Mouse (Mus musculus): Measurements from ENCODE around the gene Ddrgk1. TPM values are rescaled to one million over a fixed set of nuclear protein-coding genes. Genes with fewer than 3 reads are reported as not detected.
"Not testable (repeated sequence)": the region's sequence is repeated elsewhere in the genome, so short reads cannot be mapped to it uniquely, and the experiment has no call there.

The Ddrgk1 gene
- total RNA-seq, 1 experiment, result 60.1 TPM

DNA sequence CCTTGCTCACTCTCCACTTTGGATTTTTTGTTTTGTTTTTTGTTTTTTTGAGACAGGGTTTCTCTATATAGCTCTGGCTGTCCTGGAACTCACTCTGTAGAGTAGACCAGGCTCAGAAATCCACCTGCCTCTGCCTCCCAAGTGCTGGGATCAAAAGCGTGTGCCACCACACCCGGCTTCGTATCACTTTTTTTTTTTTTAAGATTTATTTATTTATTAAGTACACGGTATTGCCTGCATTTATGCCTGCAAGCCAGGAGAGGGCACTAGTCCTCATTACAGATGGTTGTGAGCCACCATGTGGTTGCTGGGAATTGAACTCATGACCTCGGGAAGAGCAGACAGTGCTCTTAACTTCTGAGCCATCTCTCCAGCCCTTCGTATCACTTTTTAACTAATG lies 15.4 kb downstream of the Ddrgk1 start:
- H3K36me3 ChIP-seq (ENCODE audit: control insufficient read depth, insufficient read depth, low read length, poor library complexity, severe bottlenecking); H3K27ac ChIP-seq (ENCODE audit: insufficient read depth, low read depth, low read length, poor library complexity, severe bottlenecking); H3K4me3 ChIP-seq (ENCODE audit: insufficient read depth in 1 of 2, low read depth in 1 of 2, low read length in 2 of 2, poor library complexity in 1 of 2, severe bottlenecking in 1 of 2); in situ Hi-C loops (cut with MboI; ENCODE audit: low sequenced_read_pairs in 2 of 2, unreplicated experiment in 2 of 2); DNase-seq (ENCODE audit: low read depth, low spot score); H3K9ac ChIP-seq (ENCODE audit: insufficient read depth, low read depth, low read length, poor library complexity, severe bottlenecking); H3K9me3 ChIP-seq (ENCODE audit: control insufficient read depth, insufficient read depth, low read depth, low read length); H3K4me1 ChIP-seq (ENCODE audit: control insufficient read depth in 2 of 2, insufficient read depth in 2 of 2, low read length in 2 of 2, poor library complexity in 1 of 2): not testable (repeated sequence)
- TF ChIP-seq ZNF384 (IDR thresholded peaks at IDR 0.05; ENCODE audit: low read depth, low read length), result peak; percentile 63; the same call in 1 of the 2 replicates

DNA sequence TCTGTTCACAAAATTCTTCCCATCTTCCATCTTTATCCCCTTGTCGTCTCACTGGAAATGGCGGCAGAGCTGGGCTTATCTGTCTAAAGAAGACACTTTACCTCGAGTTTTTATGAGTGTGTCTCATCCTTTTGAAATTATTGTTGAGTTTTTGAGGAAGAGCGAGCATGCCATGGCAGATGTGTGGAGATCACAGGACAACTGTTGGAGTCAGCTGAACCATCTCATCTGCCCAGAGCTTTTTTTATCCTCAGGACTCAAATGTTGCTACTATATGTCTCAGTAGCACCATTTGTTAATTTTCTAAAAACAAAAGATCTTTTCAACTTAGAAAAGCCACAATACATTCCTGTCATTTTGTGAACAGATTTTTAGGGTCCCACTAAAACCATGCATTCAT lies 19.3 kb downstream of the Ddrgk1 start:
- TF ChIP-seq ZNF384 (IDR thresholded peaks at IDR 0.05; ENCODE audit: low read depth, low read length) (no peak), HCFC1 (IDR thresholded peaks at IDR 0.05; ENCODE audit: borderline replicate concordance, insufficient read depth, low read length) (no peak), MAFK (IDR thresholded peaks at IDR 0.05; ENCODE audit: insufficient read depth, low read depth, low read length) (no peak), CHD2 (IDR thresholded peaks at IDR 0.05; ENCODE audit: low read depth, low read length) (no peak), ZC3H11A (IDR thresholded peaks at IDR 0.05; ENCODE audit: borderline replicate concordance, low read depth, low read length) (no peak)
- Histone ChIP-seq H3K36me3 (ENCODE audit: control insufficient read depth, insufficient read depth, low read length, poor library complexity, severe bottlenecking) (no peaks in the 10 kb centered on the region), H3K4me1 (ENCODE audit: control insufficient read depth in 2 of 2, insufficient read depth in 2 of 2, low read length in 2 of 2, poor library complexity in 1 of 2) (peaks cover 0 to 3% of the 10 kb centered on the region in 2 experiments; a peak in 2 of 4 replicates), H3K9me3 (ENCODE audit: control insufficient read depth, insufficient read depth, low read depth, low read length) (no peaks in the 10 kb centered on the region), H3K9ac (ENCODE audit: insufficient read depth, low read depth, low read length, poor library complexity, severe bottlenecking) (no peak overlapping the region), H3K4me3 (ENCODE audit: insufficient read depth in 1 of 2, low read depth in 1 of 2, low read length in 2 of 2, poor library complexity in 1 of 2, severe bottlenecking in 1 of 2) (no peak overlapping the region), H3K27ac (ENCODE audit: insufficient read depth, low read depth, low read length, poor library complexity, severe bottlenecking) (no peak overlapping the region)
- no peak for DNase-seq (ENCODE audit: low read depth, low spot score)
- in situ Hi-C loops (cut with MboI; ENCODE audit: low sequenced_read_pairs in 2 of 2, unreplicated experiment in 2 of 2), result no loop called here

DNA sequence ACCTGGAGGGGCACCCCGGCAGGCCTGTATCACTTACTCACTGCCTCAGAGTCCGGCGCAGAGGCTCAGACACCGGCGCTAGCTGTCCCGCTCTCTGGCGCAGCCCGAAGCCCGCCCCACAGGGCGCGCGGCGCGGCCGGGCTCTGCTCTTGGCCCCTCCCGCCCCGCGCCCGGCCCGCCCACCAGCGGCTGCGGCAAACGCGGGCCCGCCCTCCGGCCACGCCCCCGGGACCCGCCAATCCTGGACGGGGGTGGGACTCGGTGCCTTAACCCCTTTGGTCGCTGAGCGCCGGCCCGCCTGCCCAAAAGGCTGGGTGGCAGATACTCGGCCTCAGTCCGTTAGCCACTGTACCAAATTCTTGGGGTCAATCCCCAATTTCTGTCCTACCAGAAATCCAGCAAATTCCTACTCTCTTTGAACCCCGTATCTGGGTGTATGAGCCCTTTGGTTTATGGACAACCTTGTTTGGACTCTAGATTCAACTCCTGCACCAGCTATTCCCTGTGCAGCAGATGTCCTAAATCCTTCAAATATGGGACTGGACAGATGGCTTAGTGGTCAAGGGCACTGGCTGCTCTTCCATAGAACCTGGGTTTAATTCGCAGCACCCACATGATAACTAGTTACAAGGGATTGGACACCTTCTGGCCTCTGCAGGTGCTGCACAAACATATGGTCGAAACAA lies 21.6 kb downstream of the Ddrgk1 start, which contains the start of gene Lzts3:
Gene Lzts3, minus strand, starts transcription at position 120 of the 686 bp plus-strand sequence.
- Histone ChIP-seq H3K27ac (ENCODE audit: insufficient read depth, low read depth, low read length, poor library complexity, severe bottlenecking) (no peak within 1 kb of the TSS), H3K4me3 (ENCODE audit: insufficient read depth in 1 of 2, low read depth in 1 of 2, low read length in 2 of 2, poor library complexity in 1 of 2, severe bottlenecking in 1 of 2) (peak within 1 kb of the TSS; percentile 92 to 98)

DNA sequence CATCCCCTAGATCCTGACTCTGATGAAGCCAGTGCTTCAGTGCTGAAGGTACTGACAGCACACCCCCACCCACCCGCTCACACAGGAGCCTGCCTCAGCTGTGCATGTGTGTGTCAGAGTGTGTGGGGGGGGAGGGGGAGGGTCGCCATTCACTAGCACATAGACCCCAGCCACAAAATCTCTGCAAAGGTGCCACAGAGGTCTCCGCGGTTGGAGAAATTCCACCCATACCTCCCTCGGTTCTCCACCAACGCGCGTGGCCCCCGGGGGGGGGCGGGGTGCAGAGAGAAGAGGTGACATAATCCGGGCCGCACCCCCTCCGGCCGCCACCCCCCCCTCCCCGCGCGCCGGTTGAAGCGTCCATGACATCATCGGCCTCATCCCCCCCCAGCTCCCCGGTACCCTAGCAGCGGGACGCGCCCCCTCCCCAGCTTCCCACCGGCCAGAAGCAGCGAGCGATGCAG lies 22.2 kb downstream of the Ddrgk1 start:
- in situ Hi-C loops (cut with MboI; ENCODE audit: low sequenced_read_pairs in 2 of 2, unreplicated experiment in 2 of 2), result no loop called here
- no peak overlapping the region for H3K27ac ChIP-seq (ENCODE audit: insufficient read depth, low read depth, low read length, poor library complexity, severe bottlenecking)
- TF ChIP-seq ZC3H11A (IDR thresholded peaks at IDR 0.05; ENCODE audit: borderline replicate concordance, low read depth, low read length) (no peak), MAFK (IDR thresholded peaks at IDR 0.05; ENCODE audit: insufficient read depth, low read depth, low read length) (no peak), HCFC1 (IDR thresholded peaks at IDR 0.05; ENCODE audit: borderline replicate concordance, insufficient read depth, low read length) (no peak), ZNF384 (IDR thresholded peaks at IDR 0.05; ENCODE audit: low read depth, low read length) (no peak), CHD2 (IDR thresholded peaks at IDR 0.05; ENCODE audit: low read depth, low read length) (no peak)
- no peak for DNase-seq (ENCODE audit: low read depth, low spot score)
- peak overlapping the region; percentile 92 to 98 for H3K4me3 ChIP-seq (ENCODE audit: insufficient read depth in 1 of 2, low read depth in 1 of 2, low read length in 2 of 2, poor library complexity in 1 of 2, severe bottlenecking in 1 of 2)
- no peaks in the 10 kb centered on the region for H3K9me3 ChIP-seq (ENCODE audit: control insufficient read depth, insufficient read depth, low read depth, low read length)
- H3K36me3 ChIP-seq (ENCODE audit: control insufficient read depth, insufficient read depth, low read length, poor library complexity, severe bottlenecking), result no peaks in the 10 kb centered on the region
- H3K9ac ChIP-seq (ENCODE audit: insufficient read depth, low read depth, low read length, poor library complexity, severe bottlenecking), result peak overlapping the region; percentile 85
- peaks cover 0 to 5% of the 10 kb centered on the region in 2 experiments; a peak in 2 of 4 replicates for H3K4me1 ChIP-seq (ENCODE audit: control insufficient read depth in 2 of 2, insufficient read depth in 2 of 2, low read length in 2 of 2, poor library complexity in 1 of 2)

More for the DNA sequence above, 21.6 kb downstream of the Ddrgk1 start, which contains the start of gene Lzts3:
- H3K4me1 ChIP-seq (ENCODE audit: control insufficient read depth in 2 of 2, insufficient read depth in 2 of 2, low read length in 2 of 2, poor library complexity in 1 of 2), result peaks cover 0 to 5% of the 10 kb centered on the region in 2 experiments; a peak in 2 of 4 replicates
- peak within 1 kb of the TSS; percentile 85 for H3K9ac ChIP-seq (ENCODE audit: insufficient read depth, low read depth, low read length, poor library complexity, severe bottlenecking)
- no peaks in the 10 kb centered on the region for H3K9me3 ChIP-seq (ENCODE audit: control insufficient read depth, insufficient read depth, low read depth, low read length)
- DNase-seq (ENCODE audit: low read depth, low spot score), result peak; percentile 76
- TF ChIP-seq MAFK (IDR thresholded peaks at IDR 0.05; ENCODE audit: insufficient read depth, low read depth, low read length), result no peak
- TF ChIP-seq HCFC1 (IDR thresholded peaks at IDR 0.05; ENCODE audit: borderline replicate concordance, insufficient read depth, low read length), result no peak
- no peak for TF ChIP-seq ZC3H11A (IDR thresholded peaks at IDR 0.05; ENCODE audit: borderline replicate concordance, low read depth, low read length)
- no peak for TF ChIP-seq ZNF384 (IDR thresholded peaks at IDR 0.05; ENCODE audit: low read depth, low read length)
- TF ChIP-seq CHD2 (IDR thresholded peaks at IDR 0.05; ENCODE audit: low read depth, low read length), result no peak
- no peaks in the 10 kb centered on the region for H3K36me3 ChIP-seq (ENCODE audit: control insufficient read depth, insufficient read depth, low read length, poor library complexity, severe bottlenecking)
- in situ Hi-C loops (cut with MboI; ENCODE audit: low sequenced_read_pairs in 2 of 2, unreplicated experiment in 2 of 2), result no loop called here

Data from ES-E14 (cell line).